Mouse (Mus musculus) mammary gland, adult 2 months (tissue): ENCODE measurements around the gene Ddx42. TPM values are rescaled to one million over a fixed set of nuclear protein-coding genes. Genes with fewer than 3 reads are reported as not detected.

Source experiments
- polyA plus RNA-seq: library from polyadenylated mRNA; depleted of rRNA; stranded (reverse); fragments of >200 nt; gene quantifications from 2 replicates; pipeline ENCODE4 v1.2.3, GENCODE M21; 2012; ENCODE audit warnings: low replicate concordance; rRNA removed

The Ddx42 gene
- polyA plus RNA-seq: 7.4 and 10.8 TPM in 2 replicates

DNA sequence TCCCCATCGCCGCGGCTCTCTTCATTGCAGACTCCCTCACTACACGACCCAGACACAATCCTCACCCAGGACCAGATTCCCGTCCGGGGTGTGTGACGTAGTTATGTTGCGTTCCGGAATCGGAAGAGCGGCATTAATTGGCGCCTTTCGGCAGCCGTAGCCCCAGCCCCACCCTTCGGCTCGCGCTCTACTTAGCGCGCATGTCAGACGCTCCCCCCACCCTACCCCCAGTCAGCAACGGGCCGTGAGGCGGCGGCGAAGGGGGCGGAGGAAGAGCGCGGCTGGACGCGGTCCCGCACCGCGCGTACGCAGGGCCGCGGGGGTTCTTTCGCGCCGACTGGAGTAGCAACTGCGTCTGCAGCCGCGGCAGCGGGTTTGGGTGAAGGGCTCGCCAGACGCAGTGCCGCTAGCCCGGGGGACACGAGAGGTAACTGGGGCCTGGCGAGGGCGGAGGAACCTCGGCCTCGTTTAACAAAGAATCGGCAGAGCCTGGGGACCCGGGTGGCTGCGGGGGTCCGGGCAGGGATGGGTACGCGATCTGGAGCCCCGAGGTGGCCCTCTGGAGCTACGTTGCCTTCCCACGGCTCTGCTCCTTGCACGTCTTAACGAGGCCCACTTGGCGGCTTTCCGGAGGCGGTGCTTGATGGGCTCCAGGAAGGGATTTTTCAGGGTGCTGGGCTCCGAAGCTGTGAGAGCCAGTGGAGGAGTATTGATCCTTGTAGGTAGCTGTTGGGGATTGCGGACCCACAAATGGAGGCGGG, at the start of gene Ddx42:
TSS of gene Ddx42 (plus strand) at position 197 of the 761 bp plus-strand sequence.

DNA sequence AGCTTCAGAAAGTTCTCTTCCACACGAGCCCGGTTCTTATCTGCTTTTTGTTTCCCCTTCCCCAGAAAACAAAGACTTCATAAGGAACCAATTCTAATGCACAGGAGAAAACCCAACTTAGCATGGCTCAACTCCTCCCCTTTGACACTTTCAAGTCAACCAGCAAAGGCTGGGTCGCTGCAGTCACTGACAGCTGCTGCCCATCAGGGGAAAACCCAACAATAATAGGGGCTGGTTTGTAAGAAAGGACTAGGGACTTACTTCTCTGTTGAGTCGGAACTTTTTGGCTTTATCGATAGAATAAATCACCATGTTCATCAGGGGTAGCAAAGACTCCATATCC, 14.6 kb upstream of the Ddx42 start, which contains the start of gene Strada:
TSS of gene Strada (minus strand) at position 46 of the 343 bp plus-strand sequence.

DNA sequence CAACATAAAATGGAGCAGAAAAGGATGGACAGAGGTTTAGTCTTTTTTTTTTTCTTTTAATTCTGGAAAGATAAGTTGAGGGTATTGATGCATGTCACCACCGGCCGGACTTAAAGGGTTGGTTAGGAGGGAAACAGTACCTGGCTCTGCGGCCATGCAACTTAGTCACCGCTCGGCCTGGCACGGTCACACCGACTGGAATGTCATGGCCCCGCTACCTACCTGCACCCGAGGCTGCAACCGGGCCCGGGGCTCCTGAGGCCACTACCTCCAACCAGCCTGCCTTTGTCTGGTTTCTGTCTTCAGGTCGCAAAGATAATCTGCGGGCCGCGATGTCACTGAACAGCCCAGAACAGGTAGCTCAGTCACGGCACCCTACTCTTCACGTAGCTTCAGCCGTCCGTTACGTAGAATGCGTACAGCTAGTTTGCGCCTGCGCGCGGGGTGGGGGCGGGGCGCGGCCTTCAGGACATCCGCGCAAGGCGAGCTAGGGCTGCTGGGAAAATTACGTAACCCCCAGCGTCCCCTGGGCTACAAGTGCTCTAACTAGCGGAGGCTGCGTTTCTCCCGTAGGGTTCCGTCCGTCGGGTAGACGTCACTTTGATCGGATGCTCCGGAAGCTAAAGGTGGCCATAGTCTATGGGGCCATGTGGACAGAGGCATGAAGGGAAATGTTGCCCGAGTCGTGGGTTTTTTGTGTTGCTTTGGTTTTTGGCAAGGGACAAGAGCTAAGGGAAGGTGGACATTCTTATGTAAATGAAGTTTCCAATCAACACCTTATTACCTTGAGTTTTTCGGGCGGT, 598 bp upstream of the Ddx42 start, which contains the start of gene Ccdc47:
TSS of gene Ccdc47 (minus strand) at position 418 of the 803 bp plus-strand sequence.

DNA sequence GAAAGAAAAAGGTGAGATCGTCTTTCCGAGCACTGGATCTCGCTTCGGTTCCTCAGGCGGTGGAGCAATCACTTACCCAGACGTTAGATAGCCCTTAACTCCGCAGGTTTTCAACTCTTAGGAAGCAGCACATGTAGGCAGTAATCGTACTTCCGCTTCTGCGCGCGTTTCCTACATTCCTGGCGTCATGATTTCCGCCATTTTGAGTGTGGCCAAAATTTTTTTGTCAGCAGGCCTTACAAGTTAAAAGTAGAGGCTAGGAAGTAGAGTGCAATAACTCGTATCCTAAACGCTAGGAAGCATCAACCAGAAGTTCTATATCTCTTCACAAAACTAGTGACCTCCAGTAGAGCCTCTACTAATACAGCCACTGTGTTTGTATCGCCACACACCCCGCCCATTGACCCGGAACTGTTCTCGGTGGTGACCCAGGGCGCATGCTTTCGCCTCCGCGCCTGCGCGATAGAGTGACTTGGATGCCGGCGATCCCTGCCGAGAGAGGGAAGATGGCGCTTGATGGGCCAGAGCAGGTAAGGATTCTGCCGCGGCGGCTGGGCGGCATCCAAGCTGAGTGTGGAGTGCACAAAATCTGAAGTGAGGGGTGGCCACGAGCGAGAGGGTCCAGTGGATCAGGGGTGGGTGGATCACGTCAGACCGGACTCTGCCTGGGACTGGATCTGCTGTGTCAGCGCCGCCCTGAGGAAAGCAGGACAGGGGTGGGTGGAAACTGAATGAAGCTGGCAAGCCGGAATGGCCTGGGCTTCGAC, 39.1 kb downstream of the Ddx42 start, which contains the start of the genes Ftsj3 and Psmc5:
TSS of gene Ftsj3 (minus strand) at position 395 of the 767 bp plus-strand sequence.
TSS of gene Psmc5 (plus strand) at position 470 of the 767 bp plus-strand sequence.

DNA sequence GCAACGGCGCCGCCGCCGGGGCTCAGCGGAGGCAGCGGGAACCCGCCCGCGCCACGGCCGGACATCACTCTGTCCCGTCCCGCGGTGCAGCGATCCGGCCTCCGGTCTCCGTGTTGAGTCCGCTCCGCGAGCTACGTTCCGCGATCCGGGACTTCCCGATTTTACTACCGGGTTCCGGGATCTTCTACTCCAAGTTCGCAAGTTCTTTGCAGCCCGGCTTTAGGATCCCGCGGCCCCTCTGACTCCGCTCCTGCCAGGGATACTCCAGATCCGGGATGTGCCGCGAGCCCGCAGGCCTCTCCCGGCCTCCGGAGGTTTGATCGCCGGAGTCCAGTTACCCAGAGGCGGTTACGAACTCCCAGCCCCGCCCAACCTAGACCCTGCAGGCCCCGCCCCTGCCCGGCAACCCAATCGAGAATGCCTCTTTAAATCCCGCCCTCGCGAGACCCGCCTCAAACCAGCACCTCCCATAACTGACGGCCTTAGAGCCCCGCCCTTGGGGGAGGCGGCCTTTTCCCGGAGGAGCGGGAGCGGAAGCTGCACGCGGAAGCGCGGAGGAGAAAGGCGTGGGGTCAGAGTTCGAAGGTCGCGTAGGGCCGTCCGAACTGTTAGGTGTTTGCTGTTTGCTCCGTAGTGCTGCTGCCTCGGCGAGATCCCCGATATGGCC, 56.1 kb downstream of the Ddx42 start, which contains the start of gene Smarcd2:
TSS of gene Smarcd2 (minus strand) at position 329 of the 667 bp plus-strand sequence.

DNA sequence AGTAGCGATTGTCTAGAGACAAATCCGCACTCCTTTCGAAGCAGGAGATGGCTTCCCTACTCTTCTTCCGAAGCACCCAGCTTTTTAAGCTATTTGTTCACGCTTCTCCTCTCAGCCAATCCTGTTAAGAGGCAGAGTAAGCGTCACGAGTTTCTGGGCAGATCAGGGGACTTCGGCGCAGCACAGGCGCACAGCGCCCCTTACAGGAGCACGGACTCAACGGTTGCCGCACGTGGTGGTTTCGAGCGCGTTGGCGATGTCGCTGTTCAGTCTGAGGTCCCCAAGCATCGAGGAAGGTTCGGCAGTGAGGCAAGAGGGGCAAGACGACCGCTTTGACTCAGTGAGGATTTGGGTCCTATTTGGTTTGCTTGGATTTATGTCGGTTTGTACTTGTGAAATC, 59.7 kb downstream of the Ddx42 start, which contains the start of gene Tcam1:
TSS of gene Tcam1 (plus strand) at position 219 of the 400 bp plus-strand sequence.

Other genes with a start within 250 kb of the Ddx42 start
- gene Ace, start 249.0 kb upstream of the Ddx42 start, polyA plus RNA-seq: 96.2 and 107 TPM in 2 replicates
- gene Ace3, start 222.3 kb upstream of the Ddx42 start, polyA plus RNA-seq: not detected in 2 replicates
- not detected in 2 replicates for gene Kcnh6, start 208.8 kb upstream of the Ddx42 start, polyA plus RNA-seq
- gene Dcaf7, start 180.1 kb upstream of the Ddx42 start, polyA plus RNA-seq: 41.7 and 42.6 TPM in 2 replicates
- 15.6 and 17.6 TPM in 2 replicates for gene Taco1, start 150.9 kb upstream of the Ddx42 start, polyA plus RNA-seq
- 39.9 and 55.5 TPM in 2 replicates for gene Map3k3, start 132.3 kb upstream of the Ddx42 start, polyA plus RNA-seq
- gene Gm10840, start 56.1 kb upstream of the Ddx42 start, polyA plus RNA-seq: not detected in 2 replicates
- 139 and 178 TPM in 2 replicates for gene Limd2, start 56.1 kb upstream of the Ddx42 start, polyA plus RNA-seq
- gene Strada, start 14.8 kb upstream of the Ddx42 start, polyA plus RNA-seq: 30.4 and 43.7 TPM in 2 replicates
- gene Ccdc47, start 582 bp upstream of the Ddx42 start, polyA plus RNA-seq: 8.0 and 20.2 TPM in 2 replicates
- gene Ftsj3, start 39.2 kb downstream of the Ddx42 start, polyA plus RNA-seq: 11.0 and 13.9 TPM in 2 replicates
- gene Psmc5, start 39.2 kb downstream of the Ddx42 start, polyA plus RNA-seq: 23.5 and 41.8 TPM in 2 replicates
- gene Smarcd2, start 56.0 kb downstream of the Ddx42 start, polyA plus RNA-seq: 146 and 157 TPM in 2 replicates
- 0.11 and 0.33 TPM in 2 replicates for gene Tcam1, start 59.7 kb downstream of the Ddx42 start, polyA plus RNA-seq
- 0.68 and 1.5 TPM in 2 replicates for gene Gh, start 84.9 kb downstream of the Ddx42 start, polyA plus RNA-seq
- gene Cd79b, start 97.8 kb downstream of the Ddx42 start, polyA plus RNA-seq: 140 and 163 TPM in 2 replicates
- 1.9 and 41.1 TPM in 2 replicates for gene Scn4a, start 136.4 kb downstream of the Ddx42 start, polyA plus RNA-seq
- gene Prr29, start 148.5 kb downstream of the Ddx42 start, polyA plus RNA-seq: 0.59 and 3.7 TPM in 2 replicates
- gene Icam2, start 171.1 kb downstream of the Ddx42 start, polyA plus RNA-seq: 54.7 and 61.3 TPM in 2 replicates